Mouse (Mus musculus) gastrocnemius, postnatal 25 days (tissue): ENCODE results near the gene Hspa1l. TPM values are rescaled to one million over a fixed set of nuclear protein-coding genes. Genes with fewer than 3 reads are reported as not detected.
"Not testable (repeated sequence)": the region's sequence is repeated elsewhere in the genome, so short reads cannot be mapped to it uniquely, and the experiment has no call there.

Experiments
- DNase-seq: peaks from one replicate; pipeline ENCODE4 v3.0.0; 2022
- total RNA-seq, 2 experiments: library from RNA; stranded (reverse); gene quantifications; 1 replicate in 1 of 2; 2 replicates in 1 of 2; pipeline ENCODE4 v1.2.3; 2021

Hspa1l gene
- total RNA-seq, 2 experiments from 2014 or later: 21.5 to 31.8 TPM

GRCm38 (mm10) chr17:34975581-34976492 is 3.3 kb downstream of the Hspa1l start:
- DNase-seq: no peak

- DNase-seq: no peak
Measured at GRCm38 (mm10) chr17:34977000-34977399, 4.5 kb downstream of the Hspa1l start.

- no peak for DNase-seq
Measured at GRCm38 (mm10) chr17:34978239-34978638, 5.7 kb downstream of the Hspa1l start.

- no peak for DNase-seq
Measured at GRCm38 (mm10) chr17:34979631-34980030, 7.1 kb downstream of the Hspa1l start.

DNA sequence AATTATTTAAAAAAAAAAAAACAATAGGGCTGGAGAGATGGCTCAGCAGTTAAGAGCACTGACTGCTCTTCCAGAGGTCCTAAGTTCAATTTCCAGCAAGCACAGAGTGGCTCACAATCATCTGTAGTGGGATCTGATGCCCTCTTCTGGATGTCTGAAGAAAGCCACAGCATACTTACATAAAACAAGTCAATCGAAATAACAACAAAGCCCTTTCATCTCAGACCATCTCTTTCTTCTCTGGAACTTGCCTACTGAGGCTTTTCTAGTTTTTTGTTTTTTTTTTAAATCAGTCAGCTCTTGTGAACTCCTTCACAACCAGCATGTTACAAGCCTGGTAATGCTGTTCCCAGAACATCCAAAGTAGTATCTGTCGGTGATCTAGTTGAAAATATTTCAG is 8.2 kb downstream of the Hspa1l start:
- no peak for DNase-seq

GRCm38 (mm10) chr17:34981690-34982180 is 9.2 kb downstream of the Hspa1l start, which contains the start of gene Lsm2:
Gene Lsm2 (plus strand): TSS chr17:34981862.
- peak; percentile 90 for DNase-seq

DNA sequence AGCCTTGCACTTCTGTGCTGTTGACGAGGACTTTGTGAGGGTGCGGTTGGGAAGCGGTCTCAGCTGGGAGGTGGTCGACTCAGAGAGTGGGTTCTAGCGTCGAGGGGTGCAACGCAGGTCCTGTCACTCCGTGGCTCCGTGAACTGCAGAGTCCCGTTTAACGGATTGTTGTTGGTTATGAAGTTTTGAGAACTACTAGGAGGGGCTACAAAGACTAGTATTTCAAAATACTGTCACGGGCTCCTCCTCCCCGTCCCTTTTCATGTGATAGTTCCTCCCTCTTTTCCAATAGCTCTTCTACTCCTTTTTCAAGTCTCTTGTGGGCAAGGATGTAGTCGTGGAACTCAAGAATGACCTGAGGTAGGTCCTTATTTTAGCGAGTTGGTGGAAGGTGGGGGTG is 9.8 kb downstream of the Hspa1l start:
- DNase-seq: no peak

- DNase-seq: no peak
Measured at GRCm38 (mm10) chr17:34984218-34984617, 11.7 kb downstream of the Hspa1l start.

- DNase-seq: no peak
Measured at GRCm38 (mm10) chr17:34994751-34995150, 22.2 kb downstream of the Hspa1l start.

DNA sequence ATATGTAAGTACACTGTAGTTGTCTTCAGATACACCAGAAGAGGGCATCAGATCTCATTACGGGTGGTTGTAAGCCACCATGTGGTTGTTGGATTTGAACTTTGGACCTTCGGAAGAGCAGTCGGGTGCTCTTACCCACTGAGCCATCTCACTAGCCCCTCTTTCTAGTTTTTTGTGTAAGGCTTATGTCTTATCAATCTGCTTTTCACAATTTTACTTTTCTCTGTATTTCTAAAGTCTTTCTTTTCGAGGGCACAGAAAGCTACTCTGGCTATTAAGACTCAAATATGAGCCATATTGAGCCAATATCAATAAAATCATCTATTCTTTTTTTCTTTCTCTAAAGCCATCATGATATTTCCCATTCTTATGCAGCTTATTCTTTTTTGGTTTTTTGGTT is 22.7 kb downstream of the Hspa1l start:
- DNase-seq: not testable (repeated sequence)

DNA sequence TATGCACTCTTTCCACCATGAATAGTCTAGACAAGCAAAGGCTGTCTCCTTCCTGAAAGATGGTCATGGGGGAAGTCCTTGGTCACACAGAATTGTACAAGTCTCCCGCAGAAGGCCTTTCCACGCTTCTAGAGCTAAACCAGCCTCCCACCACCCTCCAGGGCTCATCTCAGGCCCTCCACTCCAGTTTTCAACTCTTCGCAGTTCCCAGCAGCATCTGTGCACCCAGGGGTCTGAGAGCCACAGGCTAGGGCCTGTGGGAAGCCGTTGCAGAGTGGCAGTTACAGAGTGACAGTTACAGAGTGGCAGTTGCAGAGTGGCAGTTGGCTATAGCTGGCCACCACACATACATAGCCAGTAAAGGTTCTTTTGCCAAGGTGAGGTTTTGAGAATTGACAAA is 23.4 kb downstream of the Hspa1l start:
- DNase-seq: not testable (repeated sequence)

- no peak for DNase-seq
Measured at GRCm38 (mm10) chr17:34996411-34997141, 24.1 kb downstream of the Hspa1l start.

DNA sequence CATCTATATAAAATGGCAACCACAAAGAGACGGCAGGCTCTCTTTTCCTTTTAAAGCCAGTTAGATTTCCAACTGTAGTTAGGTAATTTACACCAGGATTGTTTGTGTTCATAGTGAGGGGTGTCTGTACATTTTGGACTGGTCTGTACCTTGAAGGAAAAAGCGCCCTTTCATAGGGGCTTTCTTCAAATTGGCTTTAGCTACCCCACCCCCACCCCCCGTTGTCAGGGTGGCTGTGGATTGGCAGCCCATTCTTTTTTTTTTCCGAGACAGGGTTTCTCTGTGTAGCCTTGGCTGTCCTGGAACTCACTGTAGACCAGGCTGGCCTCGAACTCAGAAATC is 24.6 kb downstream of the Hspa1l start:
- DNase-seq: no peak

DNA sequence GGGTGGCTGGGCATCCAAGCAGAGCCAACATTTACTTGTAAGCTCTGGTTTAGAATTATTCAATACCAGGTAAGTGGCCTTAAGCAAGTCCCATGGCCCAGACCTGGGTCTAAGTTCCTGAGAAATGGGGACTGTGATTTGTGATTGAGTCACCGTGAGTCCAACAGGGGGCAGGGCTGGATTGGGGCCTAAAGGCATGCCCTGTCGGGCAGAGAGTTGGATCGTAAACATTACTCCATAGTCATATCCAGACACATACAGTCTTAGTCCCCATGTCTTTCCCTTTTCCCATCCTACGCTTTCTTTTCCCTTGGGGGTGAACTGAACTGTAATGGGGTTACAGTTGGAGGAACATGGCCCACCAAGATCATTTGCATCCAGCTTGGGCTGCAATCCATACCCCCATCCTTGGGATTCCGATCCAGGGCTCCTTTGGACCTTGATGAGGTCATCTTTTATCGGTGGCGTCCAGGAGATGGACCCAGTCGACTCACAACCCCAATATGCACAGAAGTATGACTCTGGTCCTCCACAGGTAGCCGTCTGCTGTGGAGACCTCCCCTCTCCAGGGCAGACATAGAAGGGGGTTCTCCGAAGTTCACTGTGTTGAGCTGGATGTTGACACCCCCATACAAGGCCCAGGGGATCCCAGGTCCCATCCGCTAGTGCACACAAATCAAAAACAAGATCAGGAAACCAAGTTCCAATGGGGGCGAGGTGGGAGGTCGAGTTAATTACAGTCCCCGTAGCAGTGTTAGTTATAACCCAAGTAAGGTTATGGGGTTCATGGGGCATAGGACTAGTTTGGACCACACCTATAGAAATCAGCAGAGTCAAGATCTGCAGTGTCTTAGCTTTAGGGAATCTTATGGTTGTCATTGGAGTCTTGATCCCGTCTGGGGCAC is 26.3 kb downstream of the Hspa1l start:
- DNase-seq: no peak

GRCm38 (mm10) chr17:34999871-35000716 is 27.6 kb downstream of the Hspa1l start:
- not testable (repeated sequence) for DNase-seq

DNA sequence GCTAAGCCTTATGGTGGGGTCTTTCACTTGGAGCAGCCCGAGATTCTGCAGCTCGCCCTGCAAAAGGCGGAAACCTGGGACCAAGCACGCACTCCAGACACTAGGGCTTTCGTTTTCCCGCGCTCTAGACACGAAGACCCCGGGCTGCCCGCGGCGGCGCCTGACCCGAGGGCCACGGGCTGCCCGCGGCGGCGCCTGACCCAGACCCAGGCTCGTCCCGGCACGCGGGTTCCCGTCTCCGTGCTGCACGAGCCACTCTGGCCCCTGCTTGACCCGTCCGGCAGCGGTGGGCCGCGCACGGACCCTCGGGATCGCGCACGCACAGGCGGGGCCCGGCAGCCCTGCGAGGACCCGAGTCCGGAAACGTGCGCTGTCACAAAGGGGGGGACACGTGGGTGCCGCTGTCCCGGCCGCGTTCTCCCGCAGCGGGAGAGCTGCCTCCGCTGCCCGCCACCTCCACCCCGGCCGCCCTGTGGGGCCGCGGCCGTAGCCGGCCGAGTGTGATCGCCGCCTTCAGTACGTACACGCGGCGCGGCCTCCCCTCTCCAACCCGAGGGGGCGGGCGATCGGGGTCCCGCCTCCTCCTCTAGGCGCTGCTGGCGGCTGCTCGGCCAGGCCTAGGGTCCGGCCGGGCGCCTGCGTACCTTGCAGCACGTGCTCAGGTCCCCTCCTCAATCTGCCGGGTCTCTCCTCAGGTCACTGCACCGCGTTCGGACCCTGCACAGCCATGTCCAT is 28.4 kb downstream of the Hspa1l start, which contains the start of gene Vars:
Gene Vars, plus strand, starts transcription at position 271 of the 735 bp plus-strand sequence.
- peak; percentile 88 for DNase-seq

DNA sequence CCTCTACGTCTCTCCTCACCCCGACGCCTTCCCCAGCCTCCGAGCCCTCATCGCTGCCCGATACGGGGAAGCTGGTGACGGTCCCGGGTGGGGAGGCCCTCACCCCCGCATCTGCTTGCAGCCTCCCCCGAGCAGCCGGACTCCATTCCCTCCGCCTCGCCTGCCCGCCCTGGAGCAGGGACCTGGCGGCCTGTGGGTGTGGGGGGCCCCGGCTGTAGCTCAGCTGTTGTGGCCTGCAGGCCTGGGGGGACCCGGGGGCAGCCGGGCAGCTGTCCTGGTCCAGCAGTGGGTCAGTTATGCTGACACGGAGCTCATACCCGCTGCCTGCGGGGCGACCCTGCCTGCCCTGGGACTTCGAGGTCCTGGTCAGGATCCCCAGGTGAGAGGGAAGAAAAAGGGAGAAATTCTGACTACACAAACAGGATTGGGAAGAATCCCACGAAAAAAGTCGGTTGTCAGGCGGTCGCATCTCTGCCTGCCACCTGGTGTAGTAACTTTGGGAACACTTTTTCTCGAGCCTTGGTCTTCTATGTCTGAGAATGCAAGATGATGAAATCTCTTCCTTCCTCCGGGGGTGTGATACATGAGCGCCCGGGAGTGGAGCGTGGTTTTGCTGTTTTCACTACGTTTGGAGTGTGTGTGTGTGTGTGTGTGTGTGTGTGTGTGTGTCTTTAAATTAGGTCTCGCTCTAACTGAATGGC is 29.1 kb downstream of the Hspa1l start:
- no peak for DNase-seq

DNA sequence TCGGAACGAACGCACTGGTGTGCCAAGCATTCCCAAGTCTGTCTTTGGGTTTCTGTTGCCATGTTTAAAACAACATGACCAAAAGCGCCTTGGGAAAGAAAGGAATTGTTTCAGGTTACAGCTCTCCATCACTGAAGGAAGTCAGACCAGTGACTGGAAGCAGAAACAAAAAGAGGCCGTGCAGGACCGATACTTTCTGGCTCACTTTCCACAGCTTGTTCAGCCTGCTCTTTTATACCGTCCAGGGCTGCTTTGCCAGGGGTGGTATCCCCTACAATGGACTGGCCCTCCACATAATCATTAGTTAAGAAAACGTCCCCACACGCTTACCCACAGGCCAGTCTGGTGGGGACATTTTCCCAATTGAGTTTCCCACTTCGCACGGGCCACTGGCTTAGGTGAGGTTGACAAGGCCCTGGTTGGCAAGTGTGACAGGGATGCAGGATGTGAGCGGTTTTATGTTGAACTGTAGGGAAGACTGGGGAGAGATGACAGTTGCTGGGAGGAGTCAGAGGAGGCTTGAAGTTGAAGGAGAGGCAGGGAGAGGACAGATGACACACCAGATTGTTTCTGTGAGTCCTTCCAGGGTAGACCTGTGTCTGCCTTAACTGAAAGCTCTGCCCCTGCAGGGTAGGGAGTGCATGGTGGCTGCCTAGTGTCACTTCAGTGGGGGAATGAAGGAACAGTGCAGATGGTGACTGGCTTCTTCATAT is 29.8 kb downstream of the Hspa1l start:
- DNase-seq: no peak
